Mouse (Mus musculus): ENCODE measurements around the gene Cdh22. TPM values are rescaled to one million over a fixed set of nuclear protein-coding genes. Genes with fewer than 3 reads are reported as not detected.

Cdh22 gene
- polyA plus RNA-seq, 1 experiment from 2014 or later: 0.67 TPM

DNA sequence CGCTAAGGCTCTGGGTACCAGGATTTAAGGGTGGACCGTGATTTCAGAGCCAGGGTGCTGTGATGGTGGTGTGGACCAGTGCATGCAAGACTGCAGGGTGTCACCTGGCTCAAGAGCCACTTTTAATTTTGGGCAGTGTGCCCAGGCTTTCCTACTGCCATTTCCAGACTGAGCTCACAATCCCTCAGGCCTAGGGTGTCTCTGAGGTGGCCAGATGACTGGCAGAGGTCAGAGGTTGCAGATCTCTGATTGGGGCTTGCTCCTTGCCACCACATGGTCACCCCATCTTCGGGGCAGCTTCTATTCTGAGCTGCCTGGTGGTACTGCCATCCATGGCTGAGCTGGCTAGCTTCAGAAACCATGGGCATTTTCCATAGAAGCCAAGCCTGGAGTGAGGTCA lies 135.8 kb downstream of the Cdh22 start:
- H3K27ac ChIP-seq (ENCODE audit: low read length): no peak overlapping the region
- WGBS: 81% methylated on average over 3 of the region's 3 CpGs
- H3K9me3 ChIP-seq (ENCODE audit: control insufficient read depth, low read length): no peaks in the 10 kb centered on the region
- no peak overlapping the region for H3K4me2 ChIP-seq (ENCODE audit: low read depth, low read length)
- H3K9ac ChIP-seq (ENCODE audit: low read length): no peak overlapping the region
- no peaks in the 10 kb centered on the region for H3K36me3 ChIP-seq (ENCODE audit: control insufficient read depth, insufficient read depth, low read length)
- no peak for ATAC-seq (ENCODE audit: low read depth)
- H3K27me3 ChIP-seq (ENCODE audit: control insufficient read depth, insufficient read depth, low read depth, low read length): peaks cover 10% of the 10 kb centered on the region; the same call in 1 of the 2 replicates
- no peak overlapping the region for H3K4me3 ChIP-seq (ENCODE audit: low read length)
- no peaks in the 10 kb centered on the region for H3K4me1 ChIP-seq (replicated peaks; ENCODE audit: control insufficient read depth, insufficient read depth, low read length)

DNA sequence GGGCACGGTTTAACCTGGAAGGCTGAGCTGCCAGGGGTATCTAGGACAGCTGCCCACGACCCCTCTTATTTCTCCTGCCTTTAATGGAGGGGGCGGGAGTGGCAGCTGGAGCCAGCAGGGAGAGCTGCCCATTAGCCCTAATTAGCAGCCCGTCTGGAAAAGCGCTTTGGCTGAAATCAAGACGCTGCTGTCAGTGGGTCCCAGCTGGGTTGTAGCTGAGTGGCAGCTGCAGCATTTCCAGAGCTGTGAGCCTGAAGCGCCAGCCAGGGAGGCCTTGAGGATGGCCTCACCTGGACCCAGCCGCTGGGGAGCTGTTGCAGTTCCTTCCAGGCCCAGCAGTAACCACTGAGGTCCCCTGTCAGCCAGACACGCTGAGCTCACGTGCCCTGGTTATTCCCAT lies 138.3 kb downstream of the Cdh22 start:
- Histone ChIP-seq H3K27ac (ENCODE audit: low read length) (no peak overlapping the region), H3K9ac (ENCODE audit: low read length) (no peak overlapping the region), H3K4me3 (ENCODE audit: low read length) (no peak overlapping the region), H3K4me2 (ENCODE audit: low read depth, low read length) (no peak overlapping the region), H3K9me3 (ENCODE audit: control insufficient read depth, low read length) (no peaks in the 10 kb centered on the region), H3K27me3 (ENCODE audit: control insufficient read depth, insufficient read depth, low read depth, low read length) (peaks cover 10% of the 10 kb centered on the region; the same call in 1 of the 2 replicates), H3K4me1 (replicated peaks; ENCODE audit: control insufficient read depth, insufficient read depth, low read length) (no peaks in the 10 kb centered on the region), H3K36me3 (ENCODE audit: control insufficient read depth, insufficient read depth, low read length) (no peaks in the 10 kb centered on the region)
- ATAC-seq (ENCODE audit: low read depth): no peak
- WGBS: 26% methylated on average over 10 of the region's 10 CpGs

DNA sequence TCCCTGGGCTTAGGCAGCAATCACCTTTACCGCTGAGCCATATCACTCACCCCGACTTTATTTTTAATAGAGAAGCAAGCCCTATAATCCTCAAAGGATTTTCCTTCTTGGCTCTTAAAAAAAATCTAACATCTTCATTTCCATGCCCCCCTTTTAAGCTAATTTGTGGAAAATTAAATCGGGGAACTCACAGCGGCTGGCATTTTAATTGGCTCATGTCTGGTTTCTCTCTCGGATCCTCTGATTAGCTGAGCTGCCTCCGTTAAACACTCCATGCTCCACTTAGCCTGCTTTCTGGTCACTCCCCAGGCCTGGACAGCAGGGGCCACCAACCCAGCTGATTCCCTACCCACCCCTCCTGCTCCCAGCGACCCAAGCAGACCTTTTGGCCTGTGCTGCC lies 142.3 kb downstream of the Cdh22 start:
- 72% methylated on average over 7 of the region's 7 CpGs for WGBS
- H3K4me2 ChIP-seq (ENCODE audit: low read depth, low read length): no peak overlapping the region
- H3K36me3 ChIP-seq (ENCODE audit: control insufficient read depth, insufficient read depth, low read length): no peaks in the 10 kb centered on the region
- no peaks in the 10 kb centered on the region for H3K4me1 ChIP-seq (replicated peaks; ENCODE audit: control insufficient read depth, insufficient read depth, low read length)
- H3K27ac ChIP-seq (ENCODE audit: low read length): no peak overlapping the region
- ATAC-seq (ENCODE audit: low read depth): no peak
- H3K9me3 ChIP-seq (ENCODE audit: control insufficient read depth, low read length): no peaks in the 10 kb centered on the region
- peaks cover 5% of the 10 kb centered on the region; the same call in 1 of the 2 replicates for H3K27me3 ChIP-seq (ENCODE audit: control insufficient read depth, insufficient read depth, low read depth, low read length)
- no peak overlapping the region for H3K9ac ChIP-seq (ENCODE audit: low read length)
- no peak overlapping the region for H3K4me3 ChIP-seq (ENCODE audit: low read length)

DNA sequence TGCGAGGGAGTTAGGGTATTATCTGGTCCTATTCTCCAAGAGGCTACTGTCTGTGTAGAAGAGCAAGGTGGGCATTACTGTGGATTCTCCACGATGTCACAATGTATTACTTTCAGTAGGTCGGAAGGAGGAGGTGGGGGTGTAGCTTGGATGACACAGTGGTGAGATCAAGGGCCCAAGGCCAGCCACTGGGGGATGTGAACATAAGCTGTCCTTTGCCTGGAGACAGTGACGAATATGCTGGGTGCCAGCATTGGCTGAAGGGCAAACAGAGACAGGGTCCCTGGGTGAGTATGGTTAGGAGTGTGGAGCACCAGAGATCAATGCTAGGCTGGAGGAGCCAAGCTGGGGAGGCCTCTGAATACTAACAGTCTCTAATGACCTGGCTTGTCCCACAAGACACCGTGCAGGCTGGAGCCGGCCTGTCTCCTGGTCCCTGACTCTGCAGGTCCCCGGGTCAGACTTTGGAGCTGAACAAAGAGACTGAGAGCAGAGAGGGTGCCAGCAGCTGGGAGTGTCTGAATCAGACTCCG lies 143.2 kb downstream of the Cdh22 start:
- H3K9me3 ChIP-seq (ENCODE audit: control insufficient read depth, low read length): no peaks in the 10 kb centered on the region
- H3K27ac ChIP-seq (ENCODE audit: low read length): no peak overlapping the region
- no peak overlapping the region for H3K4me3 ChIP-seq (ENCODE audit: low read length)
- no peaks in the 10 kb centered on the region for H3K4me1 ChIP-seq (replicated peaks; ENCODE audit: control insufficient read depth, insufficient read depth, low read length)
- H3K4me2 ChIP-seq (ENCODE audit: low read depth, low read length): no peak overlapping the region
- 56% methylated on average over 8 of the region's 8 CpGs for WGBS
- H3K27me3 ChIP-seq (ENCODE audit: control insufficient read depth, insufficient read depth, low read depth, low read length): peaks cover 3% of the 10 kb centered on the region; the same call in 1 of the 2 replicates
- no peak for ATAC-seq (ENCODE audit: low read depth)
- no peak overlapping the region for H3K9ac ChIP-seq (ENCODE audit: low read length)
- H3K36me3 ChIP-seq (ENCODE audit: control insufficient read depth, insufficient read depth, low read length): no peaks in the 10 kb centered on the region

DNA sequence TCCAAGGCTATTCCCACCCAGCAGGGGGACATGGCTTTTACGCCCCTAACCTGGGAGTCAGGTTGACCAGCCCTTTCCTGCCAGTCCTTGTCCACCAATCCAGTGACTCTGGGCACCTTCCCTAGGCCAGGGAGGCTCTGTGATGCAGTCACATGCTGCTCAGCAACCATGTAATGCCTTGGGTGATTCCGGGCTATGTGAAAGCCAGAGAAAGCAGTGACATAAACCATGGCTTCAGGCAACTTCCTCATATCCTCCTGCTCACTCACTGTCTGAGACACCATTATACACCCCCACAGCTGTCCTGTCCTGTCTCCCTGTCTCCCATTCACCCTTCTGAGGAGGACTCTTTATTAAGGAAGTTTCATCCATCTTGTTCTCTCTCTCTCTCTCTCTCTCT lies 144.0 kb downstream of the Cdh22 start, which contains the start of gene 1700025C18Rik:
Gene 1700025C18Rik, minus strand, starts transcription at position 101 of the 400 bp plus-strand sequence.
- H3K4me2 ChIP-seq (ENCODE audit: low read depth, low read length): no peak within 1 kb of the TSS
- ATAC-seq (ENCODE audit: low read depth): no peak
- no peaks in the 10 kb centered on the region for H3K9me3 ChIP-seq (ENCODE audit: control insufficient read depth, low read length)
- no peak within 1 kb of the TSS for H3K9ac ChIP-seq (ENCODE audit: low read length)
- WGBS: 88% methylated on average over 2 of the region's 2 CpGs
- no peaks in the 10 kb centered on the region; the same call in 1 of the 2 replicates for H3K27me3 ChIP-seq (ENCODE audit: control insufficient read depth, insufficient read depth, low read depth, low read length)
- H3K27ac ChIP-seq (ENCODE audit: low read length): no peak within 1 kb of the TSS
- no peaks in the 10 kb centered on the region for H3K36me3 ChIP-seq (ENCODE audit: control insufficient read depth, insufficient read depth, low read length)
- no peaks in the 10 kb centered on the region for H3K4me1 ChIP-seq (replicated peaks; ENCODE audit: control insufficient read depth, insufficient read depth, low read length)
- no peak within 1 kb of the TSS for H3K4me3 ChIP-seq (ENCODE audit: low read length)

DNA sequence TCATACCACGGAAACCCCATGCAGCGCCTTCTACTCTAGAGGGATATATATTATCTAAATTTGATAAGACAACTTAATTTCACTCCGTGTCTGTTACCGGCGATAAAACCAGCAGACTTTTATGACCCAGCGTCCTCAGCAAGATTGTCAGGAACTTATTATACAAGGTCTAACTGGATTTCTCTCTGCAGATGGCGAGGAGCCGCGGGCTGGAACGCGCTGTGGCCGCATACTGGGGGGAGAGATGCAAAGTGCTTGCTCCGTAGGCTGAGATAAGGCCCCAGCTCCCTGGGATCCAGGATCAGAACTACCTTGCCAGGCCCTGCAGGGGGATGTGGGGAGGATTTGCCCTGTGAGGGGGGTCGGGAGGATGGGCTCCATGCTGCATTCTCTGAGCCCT lies 145.2 kb downstream of the Cdh22 start:
- Histone ChIP-seq H3K9ac (ENCODE audit: low read length) (no peak overlapping the region), H3K27me3 (ENCODE audit: control insufficient read depth, insufficient read depth, low read depth, low read length) (no peaks in the 10 kb centered on the region; the same call in 1 of the 2 replicates), H3K27ac (ENCODE audit: low read length) (no peak overlapping the region), H3K4me1 (replicated peaks; ENCODE audit: control insufficient read depth, insufficient read depth, low read length) (no peaks in the 10 kb centered on the region), H3K4me3 (ENCODE audit: low read length) (no peak overlapping the region), H3K36me3 (ENCODE audit: control insufficient read depth, insufficient read depth, low read length) (no peaks in the 10 kb centered on the region), H3K9me3 (ENCODE audit: control insufficient read depth, low read length) (no peaks in the 10 kb centered on the region), H3K4me2 (ENCODE audit: low read depth, low read length) (no peak overlapping the region)
- 36% methylated on average over 14 of the region's 14 CpGs for WGBS
- ATAC-seq (ENCODE audit: low read depth): no peak

DNA sequence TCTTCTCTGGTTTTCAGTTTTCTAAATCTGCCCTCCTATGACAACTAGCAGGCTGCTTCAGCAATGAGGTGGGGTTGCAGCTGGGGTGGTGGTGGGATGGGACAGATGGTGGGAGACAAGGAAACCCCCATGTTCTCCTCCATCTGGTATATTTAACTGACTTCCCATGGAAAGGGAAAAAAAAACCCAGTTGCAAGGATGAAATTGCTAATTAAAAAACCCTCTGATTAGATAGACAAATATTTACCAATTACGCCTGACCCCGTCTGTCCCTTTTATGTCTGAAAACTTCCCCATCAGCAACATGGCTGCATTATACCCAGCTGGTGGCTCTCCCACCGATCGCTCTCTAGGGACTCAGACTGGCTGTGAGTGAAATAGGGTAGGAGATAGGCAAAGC lies 148.0 kb downstream of the Cdh22 start:
- Histone ChIP-seq H3K27me3 (ENCODE audit: control insufficient read depth, insufficient read depth, low read depth, low read length) (no peaks in the 10 kb centered on the region), H3K9ac (ENCODE audit: low read length) (no peak overlapping the region), H3K4me1 (replicated peaks; ENCODE audit: control insufficient read depth, insufficient read depth, low read length) (no peaks in the 10 kb centered on the region), H3K9me3 (ENCODE audit: control insufficient read depth, low read length) (no peaks in the 10 kb centered on the region), H3K4me3 (ENCODE audit: low read length) (no peak overlapping the region), H3K36me3 (ENCODE audit: control insufficient read depth, insufficient read depth, low read length) (no peaks in the 10 kb centered on the region), H3K4me2 (ENCODE audit: low read depth, low read length) (no peak overlapping the region), H3K27ac (ENCODE audit: low read length) (no peak overlapping the region)
- no peak for ATAC-seq (ENCODE audit: low read depth)
- WGBS: 67% methylated on average over 4 of the region's 4 CpGs

DNA sequence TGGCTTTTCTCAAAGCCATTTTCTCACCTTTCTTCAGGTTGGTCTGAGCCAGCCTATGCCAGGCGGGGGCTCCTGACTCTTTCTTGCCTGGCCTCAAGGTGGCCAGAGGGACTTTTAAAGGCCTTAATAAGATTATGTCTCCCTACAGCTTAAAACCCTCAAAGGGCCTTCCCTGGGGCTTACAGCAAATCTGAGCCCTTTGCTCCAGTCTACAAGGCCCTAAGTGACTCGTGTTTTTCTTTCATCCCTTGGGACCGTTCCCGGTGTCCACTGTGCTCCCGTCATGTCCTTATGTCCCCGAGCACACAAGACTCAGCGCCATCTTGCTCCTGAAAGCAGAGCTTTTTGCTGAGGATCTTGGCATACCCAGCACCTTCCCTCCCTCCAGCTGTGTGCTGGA lies 153.4 kb downstream of the Cdh22 start:
- no peak overlapping the region for H3K4me3 ChIP-seq (ENCODE audit: low read length)
- H3K36me3 ChIP-seq (ENCODE audit: control insufficient read depth, insufficient read depth, low read length): no peaks in the 10 kb centered on the region
- H3K27me3 ChIP-seq (ENCODE audit: control insufficient read depth, insufficient read depth, low read depth, low read length): peaks cover 41% of the 10 kb centered on the region
- H3K9me3 ChIP-seq (ENCODE audit: control insufficient read depth, low read length): no peaks in the 10 kb centered on the region
- H3K4me1 ChIP-seq (replicated peaks; ENCODE audit: control insufficient read depth, insufficient read depth, low read length): no peaks in the 10 kb centered on the region
- no peak overlapping the region for H3K9ac ChIP-seq (ENCODE audit: low read length)
- 22% methylated on average over 7 of the region's 7 CpGs for WGBS
- no peak overlapping the region for H3K4me2 ChIP-seq (ENCODE audit: low read depth, low read length)
- H3K27ac ChIP-seq (ENCODE audit: low read length): no peak overlapping the region
- ATAC-seq (ENCODE audit: low read depth): no peak

DNA sequence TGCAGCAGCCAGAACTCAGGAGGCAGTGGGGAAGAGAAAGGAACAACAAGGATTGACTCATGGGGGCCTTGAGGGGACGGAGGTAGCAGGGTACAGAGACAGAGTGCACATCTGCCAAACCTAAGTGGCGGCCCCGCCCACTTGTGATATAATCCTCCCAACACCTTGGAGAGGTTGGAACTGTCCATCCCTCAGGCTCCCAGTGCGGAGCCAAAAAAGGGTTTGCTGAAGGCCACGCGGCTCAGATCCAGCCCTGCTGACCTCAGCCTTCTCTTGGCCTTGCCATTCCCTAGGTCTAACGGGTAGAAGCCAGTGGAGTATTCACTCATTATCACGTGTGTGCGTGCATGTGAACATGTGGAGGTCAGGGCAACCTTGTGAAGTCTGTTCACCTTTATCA lies 154.0 kb downstream of the Cdh22 start:
- Histone ChIP-seq H3K27me3 (ENCODE audit: control insufficient read depth, insufficient read depth, low read depth, low read length) (peaks cover 47% of the 10 kb centered on the region), H3K4me2 (ENCODE audit: low read depth, low read length) (no peak overlapping the region), H3K9me3 (ENCODE audit: control insufficient read depth, low read length) (no peaks in the 10 kb centered on the region), H3K4me3 (ENCODE audit: low read length) (no peak overlapping the region), H3K27ac (ENCODE audit: low read length) (no peak overlapping the region), H3K9ac (ENCODE audit: low read length) (no peak overlapping the region), H3K4me1 (replicated peaks; ENCODE audit: control insufficient read depth, insufficient read depth, low read length) (no peaks in the 10 kb centered on the region), H3K36me3 (ENCODE audit: control insufficient read depth, insufficient read depth, low read length) (no peaks in the 10 kb centered on the region)
- WGBS: 20% methylated on average over 9 of the region's 9 CpGs
- no peak for ATAC-seq (ENCODE audit: low read depth)

DNA sequence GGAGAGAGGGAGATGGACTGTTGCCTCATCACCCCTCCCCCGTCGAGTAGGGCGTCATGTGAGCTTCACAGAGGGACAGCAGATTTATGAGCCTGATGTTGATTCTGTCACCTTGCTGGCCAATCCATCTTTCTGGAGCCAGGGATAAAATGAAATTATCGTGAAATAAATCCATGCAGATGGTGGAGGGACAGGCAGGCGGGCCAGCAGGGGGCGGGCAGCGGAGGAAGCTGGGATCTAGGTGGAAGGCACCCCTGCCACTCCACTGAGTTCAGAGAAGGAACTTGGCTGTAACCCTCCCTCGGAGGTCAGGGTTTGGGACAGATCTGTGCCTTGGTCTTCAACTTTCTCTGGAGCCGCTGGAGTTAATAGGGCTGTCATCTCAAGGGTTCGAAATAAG lies 156.0 kb downstream of the Cdh22 start:
- no peak overlapping the region for H3K4me3 ChIP-seq (ENCODE audit: low read length)
- H3K4me2 ChIP-seq (ENCODE audit: low read depth, low read length): no peak overlapping the region
- H3K27me3 ChIP-seq (ENCODE audit: control insufficient read depth, insufficient read depth, low read depth, low read length): peaks cover 56% of the 10 kb centered on the region
- no peak for ATAC-seq (ENCODE audit: low read depth)
- no peaks in the 10 kb centered on the region; the same call in 1 of the 2 replicates for H3K4me1 ChIP-seq (replicated peaks; ENCODE audit: control insufficient read depth, insufficient read depth, low read length)
- H3K36me3 ChIP-seq (ENCODE audit: control insufficient read depth, insufficient read depth, low read length): no peaks in the 10 kb centered on the region
- WGBS: 18% methylated on average over 10 of the region's 10 CpGs
- H3K9me3 ChIP-seq (ENCODE audit: control insufficient read depth, low read length): no peaks in the 10 kb centered on the region
- H3K27ac ChIP-seq (ENCODE audit: low read length): no peak overlapping the region
- H3K9ac ChIP-seq (ENCODE audit: low read length): no peak overlapping the region

Measured in lung, embryonic 16.5 days (tissue).